16 mouse cellular contexts compared by ENCODE assay signal in the genomic region with DNA sequence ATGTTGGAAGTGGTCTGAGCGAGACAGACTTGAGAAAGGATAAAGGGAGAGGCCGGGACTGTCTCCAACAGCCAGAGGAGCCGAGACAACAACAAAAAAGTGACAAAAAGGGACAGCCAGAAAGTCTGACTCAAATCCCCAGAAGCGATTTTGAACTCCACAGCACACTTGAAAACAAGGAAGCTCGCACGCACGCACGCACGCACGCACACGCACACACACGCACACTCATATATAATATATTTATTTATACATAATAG. TPM values are rescaled to one million over a fixed set of nuclear protein-coding genes. Genes with fewer than 3 reads are reported as not detected.
"Had no signal": no experiment of that assay in that cellular context is flagged by ENCODE, and none has a peak within 500 bp of the region (broad histone marks: within the 10 kb centered on the region; RNA-seq: fewer than 3 reads in every experiment).

No protein-coding gene starts in this region.

- ATAC-seq: liver, postnatal 0 days; lung, postnatal 0 days; midbrain, embryonic 16.5 days had no signal

- DNase-seq: liver, postnatal 0 days; lung, adult 2 months; lung, postnatal 4 days; midbrain, embryonic 14.5 days; retina, postnatal 1 day; right cerebral cortex, adult 18-20 months; right cerebral cortex, postnatal 25 days; right cerebral cortex, postnatal 4 days; spleen, adult 18-20 months; thymus, adult 2 months; thymus, postnatal 25 days; thymus, postnatal 4 days had no signal

RNA-seq across cellular contexts. Expression of gene Fosb, which starts 6.9 kb away (rescaled TPM):
- polyA plus RNA-seq: midbrain, embryonic 14.5 days; neural tube, embryonic 11.5 days had no signal

RNA-seq across cellular contexts. Expression of gene Ppm1n, which starts 23.1 kb away (rescaled TPM):
- polyA plus RNA-seq: liver, postnatal 0 days; lung, embryonic 15.5 days; lung, postnatal 0 days; neural tube, embryonic 11.5 days had no signal
